In genomic region chr13:52535542-52535941, GRCm38 (mm10) we compare ENCODE assay signal across 1 mouse cellular context.
TF ChIP-seq lines count a peak whose summit lies in the region.

No protein-coding gene starts in this region.

TF ChIP-seq in CH12.LX, 34 proteins besides CTCF, POLR2A, EP300 and RAD21 (continued from another document):
- TF ChIP-seq ELF1 (IDR thresholded peaks at IDR 0.05; ENCODE audit: low read depth, low read length) (no peak), NELFE (IDR thresholded peaks at IDR 0.05; ENCODE audit: low read depth, low read length) (no peak), JUND (conservative IDR thresholded peaks at IDR 0.05; ENCODE audit: low read depth, low read length) (no peak), JUN (IDR thresholded peaks at IDR 0.05; ENCODE audit: insufficient read depth, low read depth, low read length) (no peak), ZNF384 (IDR thresholded peaks at IDR 0.05; ENCODE audit: low read depth, low read length) (no peak), HCFC1 (IDR thresholded peaks at IDR 0.05; ENCODE audit: low read depth, low read length) (no peak), E2F4 (IDR thresholded peaks at IDR 0.05; ENCODE audit: insufficient replicate concordance, low read depth, low read length) (no peak), MAFK (IDR thresholded peaks at IDR 0.05; ENCODE audit: insufficient replicate concordance, low read length) (no peak)
